22 mouse cellular contexts compared by ENCODE assay signal in the genomic region with DNA sequence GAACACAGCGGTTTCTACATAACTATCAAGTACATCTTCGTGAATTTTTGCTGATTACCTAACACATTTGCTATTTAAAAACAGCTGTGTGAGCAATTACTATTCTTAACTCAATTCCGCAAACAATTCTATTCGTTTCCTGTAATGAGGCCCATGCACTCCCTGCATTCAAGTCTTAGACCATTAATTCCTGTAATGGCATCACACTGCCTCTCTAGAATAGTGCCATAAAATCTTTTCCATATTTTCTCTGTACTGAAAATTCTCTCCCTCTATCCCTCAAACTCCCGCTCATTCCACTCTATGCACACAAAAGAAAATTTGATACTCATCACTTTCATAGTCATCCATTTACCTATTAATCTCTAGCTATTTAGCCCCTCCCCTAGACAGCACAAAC.
DNase-seq lines count a peak whose midpoint lies in the region; ATAC-seq and TF ChIP-seq lines count a peak whose summit lies in the region.
"Had no signal": no experiment of that assay in that cellular context is flagged by ENCODE, and none has a peak within 500 bp of the region (broad histone marks: within the 10 kb centered on the region; RNA-seq: fewer than 3 reads in every experiment).

No protein-coding gene starts in this region.

- H3K4me1 ChIP-seq in heart, postnatal 0 days (ENCODE audit: control insufficient read depth, insufficient read depth) = peaks cover 17% of the 10 kb centered on the region
- no peaks in the 10 kb centered on the region for H3K4me1 ChIP-seq in hindbrain, postnatal 0 days (ENCODE audit: insufficient read depth, low read length)
- no peaks in the 10 kb centered on the region for H3K4me1 ChIP-seq in hindbrain, embryonic 10.5 days (replicated peaks)
- peaks cover 29% of the 10 kb centered on the region for H3K4me1 ChIP-seq in neural tube, embryonic 13.5 days (replicated peaks)
- H3K4me1 ChIP-seq in forebrain, embryonic 11.5 days (replicated peaks; ENCODE audit: control insufficient read depth, insufficient read depth, low read length) = no peaks in the 10 kb centered on the region; the same call in 1 of the 2 replicates

- no peak for TF ChIP-seq EP300 in heart, postnatal 0 days (IDR thresholded peaks at IDR 0.05; ENCODE audit: low read depth)

- DNase-seq in heart, postnatal 0 days (ENCODE audit: low spot score) = no peak
- no peak for DNase-seq in heart, postnatal 14 days
- DNase-seq in hindbrain, postnatal 0 days (ENCODE audit: low spot score) = peak; percentile 6
- no peak for DNase-seq in hindbrain, embryonic 10.5 days (ENCODE audit: low spot score)
- no peak for DNase-seq in neural tube, embryonic 10.5 days (ENCODE audit: extremely low spot score, low spot score)
- DNase-seq in forebrain, embryonic 11.5 days (ENCODE audit: low spot score) = no peak
- DNase-seq: adrenal gland, postnatal 25 days; cerebellum, adult 2 months; cerebellum, postnatal 10 days; gastrocnemius, adult 2 months; gastrocnemius, postnatal 25 days; heart, postnatal 4 days had no signal

- H3K9me3 ChIP-seq in heart, postnatal 0 days (replicated peaks; ENCODE audit: control insufficient read depth, low read length) = no peaks in the 10 kb centered on the region
- H3K9me3 ChIP-seq in hindbrain, postnatal 0 days (ENCODE audit: low read length) = no peaks in the 10 kb centered on the region
- H3K9me3 ChIP-seq in hindbrain, embryonic 10.5 days = no peaks in the 10 kb centered on the region
- no peaks in the 10 kb centered on the region for H3K9me3 ChIP-seq in neural tube, embryonic 13.5 days
- no peaks in the 10 kb centered on the region for H3K9me3 ChIP-seq in forebrain, embryonic 11.5 days (ENCODE audit: control insufficient read depth, low read length)
- H3K9me3 ChIP-seq: embryonic facial prominence, embryonic 10.5 days; heart, embryonic 15.5 days had no signal

- no peaks in the 10 kb centered on the region for H3K36me3 ChIP-seq in heart, postnatal 0 days (replicated peaks; ENCODE audit: control insufficient read depth, insufficient read depth, low read length)
- no peaks in the 10 kb centered on the region for H3K36me3 ChIP-seq in hindbrain, postnatal 0 days (ENCODE audit: insufficient read depth, low read length)
- H3K36me3 ChIP-seq in hindbrain, embryonic 10.5 days = no peaks in the 10 kb centered on the region
- no peaks in the 10 kb centered on the region for H3K36me3 ChIP-seq in neural tube, embryonic 13.5 days
- H3K36me3 ChIP-seq in forebrain, embryonic 11.5 days (ENCODE audit: control insufficient read depth, insufficient read depth, low read length) = no peaks in the 10 kb centered on the region
- H3K36me3 ChIP-seq: embryonic facial prominence, embryonic 10.5 days; heart, embryonic 15.5 days had no signal

- WGBS in heart, postnatal 0 days = 67% methylated on average over 5 of the region's 5 CpGs
- 81% methylated on average over 5 of the region's 5 CpGs for WGBS in hindbrain, postnatal 0 days
- 91% methylated on average over 5 of the region's 5 CpGs for WGBS in hindbrain, embryonic 10.5 days
- 39% methylated on average over 5 of the region's 5 CpGs for WGBS in neural tube, embryonic 13.5 days
- 87% methylated on average over 5 of the region's 5 CpGs for WGBS in forebrain, embryonic 11.5 days

- no peak for ATAC-seq in heart, postnatal 0 days (ENCODE audit: insufficient read depth, low read depth)
- no peak for ATAC-seq in hindbrain, postnatal 0 days
- peak; percentile 66 for ATAC-seq in neural tube, embryonic 13.5 days (ENCODE audit: low read depth)
- no peak for ATAC-seq in forebrain, embryonic 11.5 days (replicated peaks; ENCODE audit: low FRiP score)
- ATAC-seq: activated CD4-positive, CD25-positive, alpha-beta regulatory T cell, adult 4 months; forebrain, embryonic 14.5 days; inflammation-experienced regulatory T-cells, adult 6 months; intestine, postnatal 0 days; Patski had no signal

- 0 out of 2 replicates have a peak overlapping the region, but pooled peaks have one; percentile 43 for H3K27ac ChIP-seq in heart, postnatal 0 days (ENCODE audit: low read depth)
- no peak overlapping the region for H3K27ac ChIP-seq in hindbrain, postnatal 0 days
- no peak overlapping the region for H3K27ac ChIP-seq in hindbrain, embryonic 10.5 days
- H3K27ac ChIP-seq in neural tube, embryonic 13.5 days (replicated peaks) = peak overlapping the region; percentile 70
- H3K27ac ChIP-seq in forebrain, embryonic 11.5 days (ENCODE audit: low read depth, low read length) = no peak overlapping the region
- H3K27ac ChIP-seq: embryonic facial prominence, embryonic 10.5 days had no signal

- H3K9ac ChIP-seq in heart, postnatal 0 days (replicated peaks; ENCODE audit: low read depth, low read length) = no peak overlapping the region
- no peak overlapping the region for H3K9ac ChIP-seq in hindbrain, postnatal 0 days (replicated peaks; ENCODE audit: low read length)
- H3K9ac ChIP-seq in neural tube, embryonic 13.5 days = no peak overlapping the region
- H3K9ac ChIP-seq in forebrain, embryonic 11.5 days (ENCODE audit: low read length) = no peak overlapping the region
- H3K9ac ChIP-seq: heart, embryonic 15.5 days had no signal

- no peak for TF ChIP-seq CTCF in heart, postnatal 0 days (IDR thresholded peaks at IDR 0.05; ENCODE audit: low read depth)
- no peak for TF ChIP-seq CTCF in hindbrain, postnatal 0 days (IDR thresholded peaks at IDR 0.05; ENCODE audit: low read depth)

- no peaks in the 10 kb centered on the region for H3K27me3 ChIP-seq in heart, postnatal 0 days (ENCODE audit: control insufficient read depth, insufficient read depth, low read length)
- H3K27me3 ChIP-seq in hindbrain, postnatal 0 days (ENCODE audit: insufficient read depth, low read length) = no peaks in the 10 kb centered on the region
- no peaks in the 10 kb centered on the region for H3K27me3 ChIP-seq in hindbrain, embryonic 10.5 days (ENCODE audit: insufficient read depth, poor library complexity, severe bottlenecking)
- H3K27me3 ChIP-seq in neural tube, embryonic 13.5 days = no peaks in the 10 kb centered on the region
- no peaks in the 10 kb centered on the region for H3K27me3 ChIP-seq in forebrain, embryonic 11.5 days (ENCODE audit: control insufficient read depth, insufficient read depth, low read length)
- H3K27me3 ChIP-seq: CH12.LX; heart, embryonic 15.5 days; Patski had no signal

- intact Hi-C loops in heart, postnatal 14 days (cut with DNase I) = no loop called here

- H3K4me3 ChIP-seq in heart, postnatal 0 days (ENCODE audit: low read depth, low read length) = no peak overlapping the region
- H3K4me3 ChIP-seq in hindbrain, postnatal 0 days (ENCODE audit: low read length) = no peak overlapping the region
- H3K4me3 ChIP-seq in hindbrain, embryonic 10.5 days = no peak overlapping the region
- H3K4me3 ChIP-seq in neural tube, embryonic 13.5 days = no peak overlapping the region
- no peak overlapping the region for H3K4me3 ChIP-seq in forebrain, embryonic 11.5 days (ENCODE audit: low read depth, low read length)
- H3K4me3 ChIP-seq: embryonic facial prominence, embryonic 10.5 days; gastrocnemius, adult 2 months; heart, embryonic 15.5 days had no signal

- H3K4me2 ChIP-seq in heart, postnatal 0 days (ENCODE audit: low read depth, low read length) = no peak overlapping the region
- H3K4me2 ChIP-seq in hindbrain, postnatal 0 days (ENCODE audit: low read depth, low read length) = no peak overlapping the region
- no peak overlapping the region for H3K4me2 ChIP-seq in neural tube, embryonic 13.5 days
- H3K4me2 ChIP-seq in forebrain, embryonic 11.5 days (ENCODE audit: low read depth, low read length, severe bottlenecking) = no peak overlapping the region
- H3K4me2 ChIP-seq: heart, embryonic 11.5 days; heart, embryonic 15.5 days had no signal

Comparison
In these comparisons a context has a peak if more than half of its experiments do, and no peak if none do; other contexts are left out.
1. H3K27ac ChIP-seq: peak in heart, postnatal 0 days (single experiment) and neural tube, embryonic 13.5 days (single experiment); none in hindbrain, postnatal 0 days (single experiment), hindbrain, embryonic 10.5 days (single experiment) and forebrain, embryonic 11.5 days (single experiment).